Mouse (Mus musculus) kidney, embryonic 14.5 days (tissue): ENCODE data around the gene Cfap45. TPM values are rescaled to one million over a fixed set of nuclear protein-coding genes. Genes with fewer than 3 reads are reported as not detected.

ENCODE experiments used
- polyA plus RNA-seq: library from polyadenylated mRNA; unstranded; fragments of >200 nt; fragmentation: Nextera tagmentation; extraction: Ambion mirVana; gene quantifications from 2 replicates; pipeline ENCODE4 v1.2.1, GENCODE M21; 2014

Cfap45 gene
- polyA plus RNA-seq, 1 experiment from 2014 or later = 1.2 TPM

Other genes with a start within 250 kb of the Cfap45 start
- gene Atp1a2, start 222.7 kb upstream of the Cfap45 start, polyA plus RNA-seq = 0.66 and 0.96 TPM in 2 replicates
- gene Kcnj9, start 191.5 kb upstream of the Cfap45 start, polyA plus RNA-seq = 0.20 TPM in 1 of 2 replicates, not detected in the other
- gene Kcnj10, start 179.6 kb upstream of the Cfap45 start, polyA plus RNA-seq = 0.31 and 0.57 TPM in 2 replicates
- gene Pigm, start 144.3 kb upstream of the Cfap45 start, polyA plus RNA-seq = 9.5 and 12.1 TPM in 2 replicates
- gene Slamf9, start 45.4 kb upstream of the Cfap45 start, polyA plus RNA-seq = 0.74 and 0.97 TPM in 2 replicates
- gene Igsf9, start 39.0 kb upstream of the Cfap45 start, polyA plus RNA-seq = 37.8 and 41.8 TPM in 2 replicates
- gene Tagln2, start 20.8 kb upstream of the Cfap45 start, polyA plus RNA-seq = 81.0 and 139 TPM in 2 replicates
- 0.19 and 0.54 TPM in 2 replicates for gene Vsig8, start 35.1 kb downstream of the Cfap45 start, polyA plus RNA-seq
- 0.12 TPM in 1 of 2 replicates, not detected in the other for gene Slamf8, start 69.8 kb downstream of the Cfap45 start, polyA plus RNA-seq
- gene Fcrl6, start 81.8 kb downstream of the Cfap45 start, polyA plus RNA-seq = not detected in 2 replicates
- 17.0 and 17.2 TPM in 2 replicates for gene Dusp23, start 112.2 kb downstream of the Cfap45 start, polyA plus RNA-seq
- 0.30 and 0.73 TPM in 2 replicates for gene Crp, start 177.3 kb downstream of the Cfap45 start, polyA plus RNA-seq